Mouse (Mus musculus) left cerebral cortex, adult 9 months (tissue): ENCODE measurements around the gene Gm10490.
A peak's percentile ranks its signal among the peaks of the same experiment; 100 is the strongest.
"Not testable (repeated sequence)": the region's sequence is repeated elsewhere in the genome, so short reads cannot be mapped to it uniquely, and the experiment has no call there.

Experiments used
- DNase-seq, 2 experiments: peaks; one replicate each; pipeline ENCODE4 v3.0.0; 2022; ENCODE audit warnings: low spot score in 2 of 2

Gm10490 gene

GRCm38 (mm10) chrX:7909242-7909641 is at the start of gene Gm10490:
TSS of gene Gm10490 (plus strand) at chrX:7909542.
- not testable (repeated sequence) for DNase-seq

GRCm38 (mm10) chrX:7863181-7863580 is 46.2 kb upstream of the Gm10490 start:
- DNase-seq: no peak

- DNase-seq: no peak
Measured at GRCm38 (mm10) chrX:7864551-7864950, 44.8 kb upstream of the Gm10490 start.

- no peak for DNase-seq
Measured at GRCm38 (mm10) chrX:7865343-7865742, 44.0 kb upstream of the Gm10490 start.

GRCm38 (mm10) chrX:7865786-7866185 is 43.6 kb upstream of the Gm10490 start:
- no peak for DNase-seq

GRCm38 (mm10) chrX:7867141-7867540 is 42.2 kb upstream of the Gm10490 start:
- DNase-seq: no peak

- DNase-seq: no peak
Measured at GRCm38 (mm10) chrX:7868506-7868905, 40.8 kb upstream of the Gm10490 start.

- DNase-seq: no peak
Measured at GRCm38 (mm10) chrX:7869826-7870225, 39.5 kb upstream of the Gm10490 start.

GRCm38 (mm10) chrX:7878007-7878419 is 31.3 kb upstream of the Gm10490 start, which contains the start of gene Pim2:
TSS of gene Pim2 (plus strand) at chrX:7878262.
- peak; percentile 84 to 86 for DNase-seq

- peak in 1 of 2 experiments; percentile 26 for DNase-seq
Measured at GRCm38 (mm10) chrX:7878495-7878894, 30.8 kb upstream of the Gm10490 start.

GRCm38 (mm10) chrX:7879819-7880218 is 29.5 kb upstream of the Gm10490 start:
- DNase-seq: peak; percentile 43 to 64

- peak; percentile 73 to 86 for DNase-seq
Measured at GRCm38 (mm10) chrX:7883841-7884567, 25.3 kb upstream of the Gm10490 start, which contains the start of gene Slc35a2. TSS of gene Slc35a2 (plus strand) at chrX:7884028.

- DNase-seq: no peak
Measured at GRCm38 (mm10) chrX:7898211-7898610, 11.1 kb upstream of the Gm10490 start.

GRCm38 (mm10) chrX:7898880-7899874 is 10.2 kb upstream of the Gm10490 start, which contains the start of the genes Pqbp1 and Timm17b:
TSS of gene Pqbp1 (minus strand) at chrX:7899269.
TSS of gene Timm17b (plus strand) at chrX:7899357.
- DNase-seq: peak; percentile 80 to 88

GRCm38 (mm10) chrX:7904441-7904840 is 4.9 kb upstream of the Gm10490 start:
- DNase-seq: no peak

GRCm38 (mm10) chrX:7907735-7908134 is 1.6 kb upstream of the Gm10490 start, which contains the start of gene Gm10491:
TSS of gene Gm10491 (minus strand) at chrX:7907835.
- no peak for DNase-seq

- no peak for DNase-seq
Measured at GRCm38 (mm10) chrX:7910473-7910872, 1.1 kb downstream of the Gm10490 start.

- DNase-seq: peak in 1 of 2 experiments; percentile 35
Measured at GRCm38 (mm10) chrX:7915669-7916068, 6.3 kb downstream of the Gm10490 start.

GRCm38 (mm10) chrX:7917960-7918359 is 8.6 kb downstream of the Gm10490 start:
- DNase-seq: not testable (repeated sequence)

GRCm38 (mm10) chrX:7919601-7920383 is 10.4 kb downstream of the Gm10490 start, which contains the start of gene Pcsk1n:
TSS of gene Pcsk1n (plus strand) at chrX:7919822.
- peak in 1 of 2 experiments; percentile 32 for DNase-seq

- DNase-seq: no peak
Measured at GRCm38 (mm10) chrX:7922032-7922431, 12.7 kb downstream of the Gm10490 start.
